Mouse (Mus musculus): Measurements from ENCODE around the gene Gbe1.
A peak's percentile ranks its signal among the peaks of the same experiment; 100 is the strongest.

Gbe1 gene

DNA sequence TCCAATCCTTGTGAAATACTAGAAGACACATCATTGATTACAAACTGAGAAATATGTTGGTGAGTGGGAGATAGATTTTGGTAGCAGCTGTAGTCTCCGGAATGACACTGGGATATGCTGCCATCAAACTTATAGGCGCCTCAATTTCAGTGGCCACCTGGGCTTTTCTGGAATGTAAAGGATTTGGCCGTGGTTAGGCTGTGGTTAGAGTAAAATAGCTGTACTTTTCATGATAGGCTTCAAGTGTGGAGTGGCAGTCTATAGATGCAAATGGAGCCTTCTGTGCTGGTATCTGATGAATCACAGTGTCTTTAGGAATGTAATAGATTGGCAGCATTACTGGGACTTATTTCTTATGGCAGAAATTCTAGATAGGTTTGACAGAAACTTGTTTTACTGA is 23.9 kb downstream of the Gbe1 start:
- no peak for TF ChIP-seq GATA4 (IDR thresholded peaks at IDR 0.05; ENCODE audit: insufficient replicate concordance, low read length)

DNA sequence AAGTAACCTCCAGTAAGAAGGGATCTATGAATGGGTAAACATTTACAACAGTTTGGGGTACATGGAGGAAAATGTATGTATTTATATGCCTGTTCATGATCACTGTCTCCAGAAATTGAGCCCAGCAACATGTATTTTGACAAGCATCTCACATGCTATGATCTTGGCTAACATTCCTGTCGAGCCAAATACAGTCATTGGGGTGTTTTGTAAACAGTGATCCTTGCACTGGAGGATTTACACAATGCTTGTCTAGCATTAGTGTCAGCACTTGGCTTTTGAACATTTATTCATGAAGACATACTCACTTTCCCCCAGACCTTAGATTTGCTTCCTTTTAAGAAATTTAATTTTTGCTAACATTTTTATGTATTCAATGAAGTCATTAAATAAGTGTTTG is 30.7 kb downstream of the Gbe1 start:
- no peak for TF ChIP-seq GATA4 (IDR thresholded peaks at IDR 0.05; ENCODE audit: insufficient replicate concordance, low read length)

DNA sequence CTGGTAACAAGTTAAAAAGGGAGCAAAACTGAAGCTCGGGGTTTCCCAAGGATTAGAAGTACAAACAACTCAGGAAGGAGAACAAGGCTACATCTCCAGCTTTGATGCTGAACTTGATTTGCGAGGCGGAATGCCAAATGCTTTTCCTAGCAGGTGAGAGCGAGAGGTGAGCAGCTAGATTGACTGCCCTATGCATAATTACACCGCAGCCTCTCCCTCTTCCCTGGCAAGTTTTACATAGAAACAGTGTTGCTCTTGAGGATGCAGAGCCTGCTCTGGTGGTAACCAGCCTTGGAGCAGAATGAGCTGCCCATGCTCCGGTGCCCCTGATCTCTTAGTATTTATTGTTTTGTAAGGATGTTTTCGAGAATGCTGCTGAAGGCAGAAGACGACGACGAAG is 31.9 kb downstream of the Gbe1 start:
- TF ChIP-seq GATA4 (IDR thresholded peaks at IDR 0.05; ENCODE audit: insufficient replicate concordance, low read length), result no peak

- TF ChIP-seq GATA4 (IDR thresholded peaks at IDR 0.05; ENCODE audit: insufficient replicate concordance, low read length), result no peak
These were observed 36.3 kb downstream of the Gbe1 start for GRCm38 (mm10) chr16:70350011-70350410.

DNA sequence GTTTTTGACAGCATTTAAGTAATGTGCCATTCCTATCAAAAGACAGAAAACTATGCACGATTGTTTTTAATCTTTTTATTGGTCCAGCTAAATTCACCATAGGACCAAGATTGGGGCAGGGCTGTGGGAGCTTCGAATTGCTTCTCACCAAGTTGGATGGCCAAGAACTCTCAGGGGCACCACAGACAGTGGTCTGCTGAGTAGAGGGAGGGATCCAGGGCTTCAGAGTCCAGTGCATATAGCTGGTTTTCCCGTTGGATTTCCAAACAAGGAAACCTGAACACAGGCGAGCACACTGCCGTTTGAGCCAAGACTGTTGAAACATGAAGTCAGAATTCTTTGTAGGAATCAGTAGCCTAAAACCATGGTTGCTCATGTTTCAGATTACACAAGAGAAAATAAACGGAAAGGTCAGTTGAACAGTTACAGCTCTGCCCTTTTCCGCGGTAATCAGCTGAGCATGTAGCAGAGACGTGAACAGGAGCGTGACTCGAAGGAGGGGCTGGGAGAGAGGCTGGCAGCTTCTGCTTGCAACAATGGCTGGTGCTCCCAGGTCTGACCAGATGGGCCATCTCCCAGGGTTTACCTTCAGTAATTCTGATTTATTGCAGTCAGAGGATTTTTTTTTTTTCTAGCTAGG is 38.0 kb downstream of the Gbe1 start:
- peak; percentile 75; the same call in 1 of the 2 replicates for TF ChIP-seq GATA4 (IDR thresholded peaks at IDR 0.05; ENCODE audit: insufficient replicate concordance, low read length)

DNA sequence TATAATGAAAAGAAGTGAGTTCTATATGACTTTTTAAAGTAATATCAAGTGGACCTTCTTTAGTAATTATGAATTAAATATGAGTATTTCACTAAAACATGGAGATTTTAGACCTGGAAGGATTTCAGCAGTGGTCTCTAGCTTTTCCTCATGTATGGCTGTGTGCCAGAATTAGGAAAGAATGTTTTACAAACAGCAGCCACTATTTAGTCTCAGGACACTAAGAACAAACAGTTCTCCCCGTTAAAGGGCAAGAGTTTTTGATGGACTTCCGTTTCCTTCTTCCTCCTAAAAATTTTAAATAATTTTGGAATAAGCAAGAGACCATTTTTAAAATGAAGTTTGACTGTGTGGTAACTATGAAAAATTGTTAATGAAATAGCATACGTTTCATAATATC is 38.8 kb downstream of the Gbe1 start:
- TF ChIP-seq GATA4 (IDR thresholded peaks at IDR 0.05; ENCODE audit: insufficient replicate concordance, low read length), result no peak

DNA sequence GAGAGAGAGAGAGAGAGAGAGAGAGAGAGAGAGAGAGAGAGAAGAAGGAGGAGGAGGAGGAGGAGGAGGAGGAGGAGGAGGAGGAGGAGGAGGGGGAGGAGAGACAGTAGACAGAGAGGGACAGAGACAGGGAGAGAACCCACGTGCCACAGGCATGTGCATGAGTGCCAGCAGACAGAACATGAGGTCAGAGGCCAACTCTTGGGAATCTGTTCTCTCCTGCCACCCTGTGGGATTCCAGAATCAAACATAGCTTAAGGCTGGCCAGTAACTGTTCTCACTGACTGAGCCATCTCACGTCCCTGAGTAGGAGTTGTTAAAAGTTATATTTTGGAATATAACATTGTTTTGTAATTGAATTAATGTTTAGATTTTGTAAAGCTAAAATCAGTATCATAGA is 39.3 kb downstream of the Gbe1 start:
- no peak for TF ChIP-seq GATA4 (IDR thresholded peaks at IDR 0.05; ENCODE audit: insufficient replicate concordance, low read length)

- no peak for TF ChIP-seq GATA4 (IDR thresholded peaks at IDR 0.05; ENCODE audit: insufficient replicate concordance, low read length)
These were observed 44.6 kb downstream of the Gbe1 start for GRCm38 (mm10) chr16:70358326-70358725.

GRCm38 (mm10) chr16:70365229-70365628 is 51.5 kb downstream of the Gbe1 start:
- no peak for TF ChIP-seq GATA4 (IDR thresholded peaks at IDR 0.05; ENCODE audit: insufficient replicate concordance, low read length)

GRCm38 (mm10) chr16:70381045-70381444 is 67.3 kb downstream of the Gbe1 start:
- TF ChIP-seq GATA4 (IDR thresholded peaks at IDR 0.05; ENCODE audit: insufficient replicate concordance, low read length), result no peak

DNA sequence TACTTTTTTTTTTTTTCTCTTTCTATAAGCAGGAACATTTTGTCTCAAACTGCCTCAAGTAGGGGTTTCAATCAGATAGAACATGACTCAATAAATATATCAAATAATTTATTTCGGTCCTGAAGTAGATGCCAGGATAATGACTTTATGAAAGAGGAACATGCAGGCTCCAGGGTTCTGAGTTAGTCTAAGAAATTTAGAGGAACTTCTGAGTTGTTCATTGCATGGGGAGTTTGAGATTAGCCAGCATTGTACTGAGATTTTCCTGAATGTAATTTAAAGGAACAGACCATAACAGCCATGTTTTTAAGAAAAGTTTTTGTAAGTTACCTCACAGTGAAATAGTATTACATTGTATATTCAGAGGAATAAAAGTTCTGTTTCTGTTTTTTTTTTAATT is 71.7 kb downstream of the Gbe1 start:
- no peak for TF ChIP-seq GATA4 (IDR thresholded peaks at IDR 0.05; ENCODE audit: insufficient replicate concordance, low read length)

- no peak for TF ChIP-seq GATA4 (IDR thresholded peaks at IDR 0.05; ENCODE audit: insufficient replicate concordance, low read length)
These were observed 73.6 kb downstream of the Gbe1 start for GRCm38 (mm10) chr16:70387385-70387784.

DNA sequence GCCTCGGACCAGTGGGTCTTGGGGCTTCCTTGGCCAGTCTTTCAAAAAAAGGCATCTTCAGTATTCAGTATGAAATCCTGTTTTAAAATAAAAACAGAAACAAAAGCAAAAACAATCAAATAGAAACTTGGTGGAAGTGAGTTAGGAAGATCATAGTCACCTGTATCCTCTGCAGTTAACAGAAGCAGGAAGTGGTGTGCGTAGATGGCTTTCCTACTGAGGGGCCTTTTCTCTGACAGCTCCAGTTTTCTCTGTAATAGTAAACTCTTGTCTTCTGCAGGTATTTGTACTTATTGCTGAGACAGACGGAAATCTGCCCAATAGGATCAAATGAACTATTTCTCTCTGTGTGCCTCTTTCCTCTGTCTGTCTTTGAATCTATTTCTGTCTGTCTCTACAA is 81.5 kb downstream of the Gbe1 start:
- TF ChIP-seq GATA4 (IDR thresholded peaks at IDR 0.05; ENCODE audit: insufficient replicate concordance, low read length), result no peak

GRCm38 (mm10) chr16:70407780-70408179 is 94.0 kb downstream of the Gbe1 start:
- no peak for TF ChIP-seq GATA4 (IDR thresholded peaks at IDR 0.05; ENCODE audit: insufficient replicate concordance, low read length)

GRCm38 (mm10) chr16:70421077-70421476 is 107.3 kb downstream of the Gbe1 start:
- no peak for TF ChIP-seq GATA4 (IDR thresholded peaks at IDR 0.05; ENCODE audit: insufficient replicate concordance, low read length)

GRCm38 (mm10) chr16:70449520-70449919 is 135.8 kb downstream of the Gbe1 start:
- TF ChIP-seq GATA4 (IDR thresholded peaks at IDR 0.05; ENCODE audit: insufficient replicate concordance, low read length), result no peak

DNA sequence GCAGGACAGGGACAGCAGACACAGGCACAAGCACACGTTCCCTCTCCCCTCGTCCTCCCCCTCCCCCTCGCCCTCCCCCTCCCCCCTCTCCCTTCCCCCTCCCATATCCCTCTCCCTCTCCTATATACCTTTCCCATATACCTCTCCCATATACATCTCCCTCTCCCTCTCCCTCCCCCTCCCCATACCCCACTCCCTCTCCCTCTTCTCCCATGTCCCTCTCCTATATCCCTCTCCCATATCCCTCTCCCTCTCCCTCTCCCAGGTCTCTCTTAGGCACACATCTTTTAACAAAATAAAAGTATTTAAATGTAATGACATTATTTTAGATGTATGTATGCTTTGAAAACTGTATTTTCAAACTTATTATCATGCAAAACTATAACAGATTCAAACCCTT is 161.8 kb downstream of the Gbe1 start:
- TF ChIP-seq GATA4 (IDR thresholded peaks at IDR 0.05; ENCODE audit: insufficient replicate concordance, low read length), result no peak
